Mouse (Mus musculus): ENCODE results near the gene Ccnk.

Ccnk gene

GRCm38 (mm10) chr12:108187541-108188091 lies 8.2 kb downstream of the Ccnk start:
- DNase-seq (ENCODE audit: low spot score in 2 of 2), result no peak

GRCm38 (mm10) chr12:108193878-108194277 lies 14.5 kb downstream of the Ccnk start:
- DNase-seq (ENCODE audit: low spot score in 2 of 2), result peak; percentile 30 to 32

GRCm38 (mm10) chr12:108195761-108196160 lies 16.4 kb downstream of the Ccnk start:
- no peak for DNase-seq (ENCODE audit: low spot score in 2 of 2)

GRCm38 (mm10) chr12:108198447-108198846 lies 19.1 kb downstream of the Ccnk start:
- DNase-seq (ENCODE audit: low spot score in 2 of 2), result no peak

GRCm38 (mm10) chr12:108200094-108200493 lies 20.7 kb downstream of the Ccnk start:
- no peak for DNase-seq (ENCODE audit: low spot score in 2 of 2)

GRCm38 (mm10) chr12:108203895-108204294 lies 24.5 kb downstream of the Ccnk start:
- no peak for DNase-seq (ENCODE audit: low spot score in 2 of 2)

GRCm38 (mm10) chr12:108204978-108205377 lies 25.6 kb downstream of the Ccnk start:
- no peak for DNase-seq (ENCODE audit: low spot score in 2 of 2)

GRCm38 (mm10) chr12:108206641-108207040 lies 27.3 kb downstream of the Ccnk start:
- DNase-seq (ENCODE audit: low spot score in 2 of 2), result peak in 1 of 2 experiments; percentile 48

- DNase-seq (ENCODE audit: low spot score in 2 of 2), result no peak
Measured at GRCm38 (mm10) chr12:108208216-108208615, 28.8 kb downstream of the Ccnk start.

GRCm38 (mm10) chr12:108208726-108209438 lies 29.5 kb downstream of the Ccnk start:
- DNase-seq (ENCODE audit: low spot score in 2 of 2), result peak; percentile 53 to 73

- no peak for DNase-seq (ENCODE audit: low spot score in 2 of 2)
Measured at GRCm38 (mm10) chr12:108210623-108211022, 31.2 kb downstream of the Ccnk start.

GRCm38 (mm10) chr12:108212071-108212470 lies 32.7 kb downstream of the Ccnk start:
- no peak for DNase-seq (ENCODE audit: low spot score in 2 of 2)

GRCm38 (mm10) chr12:108212476-108212875 lies 33.1 kb downstream of the Ccnk start:
- no peak for DNase-seq (ENCODE audit: low spot score in 2 of 2)

- no peak for DNase-seq (ENCODE audit: low spot score in 2 of 2)
Measured at GRCm38 (mm10) chr12:108213090-108214041, 34.0 kb downstream of the Ccnk start.

GRCm38 (mm10) chr12:108215090-108215489 lies 35.7 kb downstream of the Ccnk start:
- DNase-seq (ENCODE audit: low spot score in 2 of 2), result no peak

- DNase-seq (ENCODE audit: low spot score in 2 of 2), result no peak
Measured at GRCm38 (mm10) chr12:108216611-108217370, 37.4 kb downstream of the Ccnk start.

GRCm38 (mm10) chr12:108217572-108217971 lies 38.2 kb downstream of the Ccnk start:
- peak in 1 of 2 experiments; percentile 45 for DNase-seq (ENCODE audit: low spot score in 2 of 2)

GRCm38 (mm10) chr12:108219163-108219562 lies 39.8 kb downstream of the Ccnk start:
- DNase-seq (ENCODE audit: low spot score in 2 of 2), result no peak

- no peak for DNase-seq (ENCODE audit: low spot score in 2 of 2)
Measured at GRCm38 (mm10) chr12:108219825-108220616, 40.6 kb downstream of the Ccnk start.

- DNase-seq (ENCODE audit: low spot score in 2 of 2), result no peak
Measured at GRCm38 (mm10) chr12:108220621-108221020, 41.2 kb downstream of the Ccnk start.

GRCm38 (mm10) chr12:108221206-108221605 lies 41.8 kb downstream of the Ccnk start:
- no peak for DNase-seq (ENCODE audit: low spot score in 2 of 2)
